Mouse (Mus musculus) kidney, postnatal 0 days (tissue): ENCODE results near the gene Npas3. TPM values are rescaled to one million over a fixed set of nuclear protein-coding genes. Genes with fewer than 3 reads are reported as not detected.

Experiments
- ATAC-seq: fragments of 200-750 bp; cut with Nextera tagmentation; replicated peaks from 2 replicates; pipeline ENCODE4 v1.8.0; 2017; ENCODE audit warnings: low read depth, moderate number of reproducible peaks, moderate TSS enrichment, moderate library complexity; ENCODE audit not compliant: low FRiP score
- DNase-seq: peaks from one replicate; pipeline ENCODE4 v3.0.0-alpha.2; 2016; ENCODE audit warnings: low spot score
- H3K27ac ChIP-seq: fragments of 300-500 bp; sonication (generic); 2 replicates; pipeline ENCODE4 v1.5.1; 2014; ENCODE audit warnings: mild to moderate bottlenecking
- H3K27me3 ChIP-seq: fragments of 300-500 bp; sonication (generic); 2 replicates; pipeline ENCODE4 v1.6.1; 2014; ENCODE audit warnings: low read length, mixed read lengths; ENCODE audit not compliant: insufficient read depth
- H3K36me3 ChIP-seq: fragments of 300-500 bp; sonication (generic); 2 replicates; pipeline ENCODE4 v1.6.1; 2014; ENCODE audit warnings: low read length, mixed read lengths; ENCODE audit not compliant: insufficient read depth
- H3K4me1 ChIP-seq: fragments of 300-500 bp; sonication (generic); replicated peaks from 2 replicates; pipeline ENCODE4 v1.6.1; 2014; ENCODE audit warnings: antibody characterized with exemption, low read length, mixed read lengths; ENCODE audit not compliant: insufficient read depth
- H3K4me2 ChIP-seq: fragments of 300-500 bp; sonication (generic); 2 replicates; pipeline ENCODE4 v1.6.1; 2014; ENCODE audit warnings: mild to moderate bottlenecking, low read length, moderate library complexity, mixed read lengths
- H3K4me3 ChIP-seq: fragments of 300-500 bp; sonication (generic); replicated peaks from 2 replicates; pipeline ENCODE4 v1.5.1; 2014; ENCODE audit warnings: low read depth, low read length
- H3K9ac ChIP-seq: fragments of 300-500 bp; sonication (generic); 2 replicates; pipeline ENCODE4 v1.6.1; 2014; ENCODE audit warnings: low read depth, low read length
- H3K9me3 ChIP-seq: fragments of 300-500 bp; sonication (generic); replicated peaks from 2 replicates; pipeline ENCODE4 v1.6.1; 2016; ENCODE audit warnings: low read length, inconsistent platforms, mixed read lengths
- CTCF ChIP-seq: IDR thresholded peaks from 2 replicates; pipeline ENCODE4 v1.5.1; 2016; ENCODE audit warnings: antibody characterized with exemption, low read depth, mild to moderate bottlenecking, moderate library complexity
- WGBS: fragments of 180-500 bp; shearing (Covaris S2); extraction: QIAGEN DNeasy Blood & Tissue Kit; methylation state at CpG from one replicate; pipeline ENCODE4 v1.1.7; 2014; 5-methylcytosine and 5-hydroxymethylcytosine counted together
- polyA plus RNA-seq: library from polyadenylated mRNA; unstranded; fragments of >200 nt; fragmentation: Nextera tagmentation; extraction: Ambion mirVana; gene quantifications from 2 replicates; pipeline ENCODE4 v1.2.1, GENCODE M21; 2015

Npas3 gene
- polyA plus RNA-seq, 1 experiment from 2014 or later: 1.2 TPM

DNA sequence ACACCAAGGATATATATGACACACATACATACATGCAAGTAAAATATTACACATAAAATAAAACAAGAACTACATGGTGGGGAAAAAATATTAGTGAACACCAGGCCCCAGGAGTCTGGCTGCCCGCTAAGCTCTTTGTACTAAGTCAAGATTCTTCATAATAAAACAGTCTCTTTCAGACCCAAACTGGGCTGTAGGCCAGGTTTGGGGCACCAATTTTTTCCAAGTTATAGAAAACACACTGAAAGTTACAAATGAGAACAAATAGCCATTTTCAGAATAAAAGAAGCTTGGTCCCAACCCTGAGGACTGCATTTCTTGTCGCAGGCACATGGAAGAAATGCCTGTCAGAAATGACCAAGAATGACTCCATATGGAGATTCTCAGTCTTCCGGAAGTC is 872.8 kb downstream of the Npas3 start:
- WGBS: 81% methylated on average over 3 of the region's 3 CpGs
- H3K27ac ChIP-seq: no peak overlapping the region
- no peaks in the 10 kb centered on the region for H3K36me3 ChIP-seq
- H3K9me3 ChIP-seq: no peaks in the 10 kb centered on the region
- DNase-seq: no peak
- no peak for TF ChIP-seq CTCF
- ATAC-seq: no peak
- H3K4me3 ChIP-seq: no peak overlapping the region
- H3K27me3 ChIP-seq: no peaks in the 10 kb centered on the region
- H3K4me2 ChIP-seq: no peak overlapping the region
- H3K4me1 ChIP-seq: no peaks in the 10 kb centered on the region
- no peak overlapping the region for H3K9ac ChIP-seq
